Mouse (Mus musculus) neural tube, embryonic 11.5 days (tissue): ENCODE measurements around the gene Gm20219. TPM values are rescaled to one million over a fixed set of nuclear protein-coding genes. Genes with fewer than 3 reads are reported as not detected.

Experiments used
- ATAC-seq: fragments of 200-750 bp; cut with Nextera tagmentation; 2 replicates; pipeline ENCODE4 v1.8.0; 2017; ENCODE audit warnings: moderate number of reproducible peaks, mild to moderate bottlenecking, moderate TSS enrichment, moderate library complexity; ENCODE audit not compliant: insufficient read depth, low FRiP score, low TSS enrichment
- DNase-seq: peaks from one replicate; pipeline ENCODE4 v3.0.0-alpha.2; 2015; ENCODE audit warnings: low spot score
- H3K27ac ChIP-seq: fragments of 300-500 bp; sonication (generic); 2 replicates; pipeline ENCODE4 v1.5.1; 2014; ENCODE audit warnings: low read depth, mild to moderate bottlenecking, low read length
- H3K27me3 ChIP-seq: fragments of 300-500 bp; sonication (generic); 2 replicates; pipeline ENCODE4 v1.6.1; 2014; ENCODE audit warnings: mild to moderate bottlenecking, low read length, mixed read lengths; ENCODE audit not compliant: control insufficient read depth, insufficient read depth
- H3K36me3 ChIP-seq: fragments of 300-500 bp; sonication (generic); 2 replicates; pipeline ENCODE4 v1.6.1; 2014; ENCODE audit warnings: mild to moderate bottlenecking, low read length, moderate library complexity, mixed read lengths; ENCODE audit not compliant: control insufficient read depth, insufficient read depth
- H3K4me1 ChIP-seq: fragments of 300-500 bp; sonication (generic); 2 replicates; pipeline ENCODE4 v1.6.1; 2014; ENCODE audit warnings: low read length, mixed read lengths; ENCODE audit not compliant: control insufficient read depth, insufficient read depth
- H3K4me2 ChIP-seq: fragments of 300-500 bp; sonication (generic); 2 replicates; pipeline ENCODE4 v1.6.1; 2014; ENCODE audit warnings: low read depth, mild to moderate bottlenecking, moderate library complexity
- H3K4me3 ChIP-seq: fragments of 300-500 bp; sonication (generic); 2 replicates; pipeline ENCODE4 v1.5.1; 2014; ENCODE audit warnings: low read depth, low read length
- H3K9ac ChIP-seq: fragments of 300-500 bp; sonication (generic); 2 replicates; pipeline ENCODE4 v1.6.1; 2014; ENCODE audit warnings: mild to moderate bottlenecking, low read length
- H3K9me3 ChIP-seq: fragments of 300-500 bp; sonication (generic); 2 replicates; pipeline ENCODE4 v1.6.1; 2016; ENCODE audit warnings: low read length; ENCODE audit not compliant: control insufficient read depth
- WGBS: fragments of 180-500 bp; shearing (Covaris S2); extraction: QIAGEN DNeasy Blood & Tissue Kit; methylation state at CpG from one replicate; pipeline ENCODE4 v1.1.7; 2014; 5-methylcytosine and 5-hydroxymethylcytosine counted together
- polyA plus RNA-seq: library from polyadenylated mRNA; unstranded; fragments of >200 nt; fragmentation: Nextera tagmentation; extraction: Ambion mirVana; gene quantifications from 2 replicates; pipeline ENCODE4 v1.2.1, GENCODE M21; 2014

The Gm20219 gene
- polyA plus RNA-seq, 1 experiment from 2014 or later: 1.1 TPM

DNA sequence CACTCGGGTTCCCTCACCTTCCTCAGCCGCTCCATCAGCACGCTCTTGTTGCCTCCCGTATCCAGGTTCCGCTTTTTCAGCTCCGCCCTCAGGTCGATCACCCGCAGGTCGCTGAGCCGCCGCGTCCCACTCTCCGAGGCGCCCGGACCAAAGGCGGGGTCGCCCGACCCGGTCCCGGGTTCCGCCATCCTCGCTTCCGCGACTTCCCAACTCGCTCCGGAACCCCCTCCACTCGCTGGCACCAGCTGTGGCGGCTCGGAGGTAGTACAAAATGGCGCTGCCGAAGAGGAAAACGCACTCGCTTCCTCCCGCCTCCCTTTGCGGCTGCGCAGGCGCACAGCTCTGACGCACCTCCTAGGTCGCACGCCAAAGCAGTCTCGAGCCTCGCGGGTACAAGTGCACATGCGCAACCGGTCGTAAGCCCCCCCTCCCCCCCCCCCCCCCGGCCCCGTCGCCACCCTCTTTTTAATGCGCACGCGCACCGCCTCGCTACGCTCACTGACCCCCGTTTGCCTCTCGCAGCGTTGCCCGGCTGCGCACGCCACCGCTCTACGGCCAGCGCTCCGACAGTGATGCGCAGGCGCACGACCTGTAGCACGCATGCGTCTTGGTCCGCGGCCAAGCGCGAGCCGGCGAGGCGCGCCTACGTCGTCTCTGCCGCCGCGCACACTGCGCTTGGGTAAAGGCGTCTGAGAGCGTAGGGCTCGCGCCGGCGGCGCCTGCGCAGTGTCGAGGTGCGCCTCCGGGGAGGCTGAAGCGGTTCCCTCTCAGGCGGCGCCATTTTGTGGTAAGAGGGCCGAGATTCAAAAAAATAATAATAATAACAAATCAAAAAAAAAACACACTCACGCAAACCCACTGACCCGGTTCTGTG lies 30.3 kb upstream of the Gm20219 start, which contains the start of the genes Safb2 and Safb:
TSS of gene Safb2 (minus strand) at position 329 of the 874 bp plus-strand sequence.
TSS of gene Safb (plus strand) at position 569 of the 874 bp plus-strand sequence.
- ATAC-seq (peak; percentile 93), DNase-seq (peak; percentile 100)
- Histone ChIP-seq H3K27ac (peak within 1 kb of the TSS; percentile 90), H3K4me2 (peak within 1 kb of the TSS; percentile 81), H3K9ac (peak within 1 kb of the TSS; percentile 88), H3K27me3 (no peaks in the 10 kb centered on the region), H3K36me3 (peaks cover 27% of the 10 kb centered on the region), H3K4me1 (peaks cover 30% of the 10 kb centered on the region), H3K9me3 (no peaks in the 10 kb centered on the region), H3K4me3 (peak within 1 kb of the TSS; percentile 97)
- under 1% methylated on average over 94 of the region's 101 CpGs for WGBS

DNA sequence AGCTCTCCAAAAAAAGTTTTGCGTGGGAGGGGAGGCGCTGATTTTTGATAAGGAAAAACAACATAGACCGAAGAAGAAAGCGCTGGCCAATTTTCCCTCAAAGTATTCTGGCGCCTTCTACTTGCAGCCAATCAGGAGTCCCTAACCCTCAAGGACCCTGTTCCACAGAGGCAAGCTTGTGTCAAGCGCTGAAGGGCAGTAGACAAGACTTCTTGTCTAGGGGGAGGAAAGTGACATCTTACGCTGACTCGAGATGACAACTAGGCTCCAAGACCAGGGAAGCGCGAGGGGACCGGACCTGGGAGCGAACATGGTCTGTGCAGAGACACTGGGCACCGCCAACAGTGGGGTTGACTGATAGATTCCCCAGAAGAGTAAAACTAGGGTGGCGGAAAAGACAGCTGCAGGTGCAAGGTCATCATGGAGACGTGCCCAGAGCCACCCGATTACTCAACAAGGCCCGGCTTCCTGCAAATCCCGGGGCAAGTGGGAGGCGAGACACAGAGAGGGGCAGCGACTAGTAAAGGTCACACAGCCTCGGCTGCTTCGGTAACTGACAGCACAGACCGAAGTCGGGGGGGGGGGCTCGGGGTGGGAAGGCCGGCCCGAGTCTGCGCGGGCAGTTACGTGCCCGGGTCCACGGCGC lies 29.5 kb upstream of the Gm20219 start:
- peaks cover 30% of the 10 kb centered on the region for H3K4me1 ChIP-seq
- no peaks in the 10 kb centered on the region for H3K27me3 ChIP-seq
- DNase-seq (no peak), ATAC-seq (no peak; the same call in 1 of the 2 replicates)
- peak overlapping the region; percentile 97 for H3K4me3 ChIP-seq
- H3K36me3 ChIP-seq: peaks cover 22% of the 10 kb centered on the region
- WGBS: 5% methylated on average over 33 of the region's 33 CpGs
- H3K9me3 ChIP-seq: no peaks in the 10 kb centered on the region
- H3K4me2 ChIP-seq: peak overlapping the region; percentile 73
- peak overlapping the region; percentile 88 for H3K9ac ChIP-seq
- H3K27ac ChIP-seq: peak overlapping the region; percentile 90

- peak overlapping the region; percentile 88 for H3K9ac ChIP-seq
- H3K4me3 ChIP-seq: peak overlapping the region; percentile 97
- 75% methylated on average over 1 of the region's 1 CpGs for WGBS
- no peak overlapping the region for H3K27ac ChIP-seq
- H3K4me2 ChIP-seq: peak overlapping the region; percentile 73
- no peaks in the 10 kb centered on the region for H3K9me3 ChIP-seq
- peaks cover 30% of the 10 kb centered on the region for H3K4me1 ChIP-seq
- H3K36me3 ChIP-seq: peaks cover 26% of the 10 kb centered on the region
- DNase-seq (no peak), ATAC-seq (no peak)
- H3K27me3 ChIP-seq: no peaks in the 10 kb centered on the region
Measured at GRCm38 (mm10) chr17:56583071-56583470, 28.9 kb upstream of the Gm20219 start.

DNA sequence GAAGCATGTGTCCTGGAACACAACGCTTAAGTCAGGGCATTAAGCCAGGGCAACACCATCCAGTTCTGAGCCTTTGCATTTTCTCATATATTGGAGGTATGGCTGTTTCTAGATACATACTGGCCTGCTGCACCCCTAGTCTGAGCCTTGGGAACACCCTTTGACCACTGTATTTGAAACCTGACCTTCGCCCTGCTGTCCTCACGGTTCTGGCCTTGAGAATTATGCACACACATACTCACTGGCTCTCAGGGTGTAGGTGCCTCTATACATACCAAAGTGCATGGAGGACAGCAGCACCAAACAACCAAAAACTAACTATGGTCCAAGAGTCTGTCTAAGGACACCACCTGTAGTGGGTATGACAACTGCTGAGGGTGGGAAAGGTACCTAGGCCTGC lies 18.8 kb upstream of the Gm20219 start:
- H3K9ac ChIP-seq: no peak overlapping the region
- WGBS: 95% methylated on average over 3 of the region's 3 CpGs
- no peaks in the 10 kb centered on the region for H3K9me3 ChIP-seq
- H3K27ac ChIP-seq: no peak overlapping the region
- DNase-seq (no peak), ATAC-seq (no peak)
- no peak overlapping the region for H3K4me3 ChIP-seq
- no peaks in the 10 kb centered on the region for H3K27me3 ChIP-seq
- peaks cover 48% of the 10 kb centered on the region for H3K36me3 ChIP-seq
- no peak overlapping the region for H3K4me2 ChIP-seq
- no peaks in the 10 kb centered on the region for H3K4me1 ChIP-seq

DNA sequence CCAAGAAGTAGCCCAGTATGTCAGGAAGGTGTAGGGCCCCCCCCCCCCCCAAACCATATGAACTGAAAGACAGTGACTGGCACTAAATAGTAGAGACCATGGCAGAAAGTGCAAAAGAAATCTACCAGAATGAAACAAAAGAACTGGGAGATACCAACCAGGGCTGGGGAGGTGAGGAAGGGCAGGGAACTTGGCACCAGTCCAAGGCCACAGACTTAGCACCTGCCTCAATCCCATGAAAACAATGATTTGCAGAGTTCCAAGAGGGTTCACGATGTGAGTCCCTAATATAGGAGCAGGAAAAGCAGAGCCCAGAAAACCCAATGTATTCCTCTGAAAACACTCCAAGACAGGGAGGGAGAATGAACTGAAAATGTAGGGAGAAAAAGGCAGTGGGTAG lies 18.0 kb upstream of the Gm20219 start:
- ATAC-seq: no peak
- Histone ChIP-seq H3K27ac (no peak overlapping the region), H3K36me3 (peaks cover 49% of the 10 kb centered on the region), H3K4me1 (no peaks in the 10 kb centered on the region), H3K27me3 (no peaks in the 10 kb centered on the region), H3K4me3 (no peak overlapping the region), H3K4me2 (no peak overlapping the region), H3K9ac (no peak overlapping the region), H3K9me3 (no peaks in the 10 kb centered on the region)
- DNase-seq: no peak
- WGBS: 89% methylated on average over 1 of the region's 1 CpGs

DNA sequence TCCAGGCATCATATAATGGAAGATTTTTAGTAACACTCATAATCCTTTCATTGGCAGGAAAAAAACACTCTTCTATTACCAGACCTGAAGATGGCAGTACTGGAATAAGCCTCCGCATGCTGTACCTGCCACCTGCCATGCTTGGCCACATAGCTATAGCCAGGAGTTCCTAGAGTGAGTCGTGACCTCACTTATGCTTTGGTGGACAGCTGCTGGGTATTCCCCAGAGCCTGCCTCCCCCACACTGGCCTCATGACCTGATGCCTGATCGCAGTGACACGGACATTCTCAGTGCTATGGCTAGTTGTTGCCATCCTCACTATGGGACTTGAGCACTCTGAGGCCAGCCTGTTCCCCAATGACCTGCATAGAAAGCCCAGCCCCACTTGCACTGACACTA lies 16.1 kb upstream of the Gm20219 start:
- ATAC-seq (no peak), DNase-seq (no peak)
- Histone ChIP-seq H3K27me3 (no peaks in the 10 kb centered on the region), H3K4me2 (no peak overlapping the region), H3K4me1 (no peaks in the 10 kb centered on the region), H3K4me3 (no peak overlapping the region), H3K9me3 (no peaks in the 10 kb centered on the region), H3K9ac (no peak overlapping the region), H3K27ac (no peak overlapping the region), H3K36me3 (peaks cover 56% of the 10 kb centered on the region)
- WGBS: 91% methylated on average over 4 of the region's 4 CpGs

DNA sequence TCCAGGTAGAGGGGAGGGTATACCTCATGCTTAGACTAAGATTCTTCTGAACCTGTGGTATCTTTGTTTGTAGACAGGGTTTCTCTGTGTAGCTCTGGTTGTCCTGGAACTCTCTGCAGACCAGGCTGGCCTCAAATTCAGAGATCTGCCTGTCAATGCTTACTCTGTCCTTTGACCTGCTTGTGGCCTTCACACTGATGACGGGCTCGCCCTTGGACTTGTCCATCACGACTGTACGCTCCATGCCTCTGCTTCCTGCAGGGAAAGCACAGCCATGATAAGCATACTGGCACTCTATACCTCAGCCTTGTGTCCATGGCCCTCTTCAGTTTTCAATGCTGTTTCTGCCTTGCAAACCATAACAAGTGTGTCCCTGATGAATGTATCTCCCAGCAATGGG lies 13.2 kb upstream of the Gm20219 start:
- no peak for ATAC-seq

GRCm38 (mm10) chr17:56566918-56567317 lies 12.7 kb upstream of the Gm20219 start:
- DNase-seq: no peak
- WGBS: 96% methylated on average over 5 of the region's 5 CpGs
- H3K36me3 ChIP-seq: peaks cover 75% of the 10 kb centered on the region

More for the DNA sequence above, 13.2 kb upstream of the Gm20219 start:
- WGBS: 95% methylated on average over 4 of the region's 4 CpGs
- Histone ChIP-seq H3K27me3 (no peaks in the 10 kb centered on the region), H3K27ac (no peak overlapping the region), H3K36me3 (peaks cover 71% of the 10 kb centered on the region), H3K4me3 (no peak overlapping the region), H3K4me1 (no peaks in the 10 kb centered on the region), H3K9ac (no peak overlapping the region), H3K9me3 (no peaks in the 10 kb centered on the region), H3K4me2 (no peak overlapping the region)
- DNase-seq: no peak

More at GRCm38 (mm10) chr17:56566918-56567317, 12.7 kb upstream of the Gm20219 start:
- ATAC-seq: no peak
- Histone ChIP-seq H3K27me3 (no peaks in the 10 kb centered on the region), H3K4me1 (no peaks in the 10 kb centered on the region), H3K9ac (no peak overlapping the region), H3K4me3 (no peak overlapping the region), H3K9me3 (no peaks in the 10 kb centered on the region), H3K4me2 (no peak overlapping the region), H3K27ac (no peak overlapping the region)
